Mouse (Mus musculus) lung, postnatal 0 days (tissue): Measurements from ENCODE around the gene Polm.

ENCODE experiments used
- CTCF ChIP-seq: IDR thresholded peaks from 2 replicates; pipeline ENCODE4 v1.5.1; 2016; ENCODE audit warnings: antibody characterized with exemption, mild to moderate bottlenecking
- EP300 ChIP-seq: IDR thresholded peaks from 2 replicates; pipeline ENCODE4 v1.6.1; 2016; ENCODE audit warnings: antibody characterized with exemption, mild to moderate bottlenecking, control low read depth

GRCm38 (mm10) chr11:5860639-5861038 lies 22.8 kb upstream of the Polm start:
- TF ChIP-seq CTCF: no peak
- no peak for TF ChIP-seq EP300
